Mouse (Mus musculus) CH12.LX (cell line): ENCODE measurements around the gene Has3. TPM values are rescaled to one million over a fixed set of nuclear protein-coding genes. Genes with fewer than 3 reads are reported as not detected.
"Not testable (repeated sequence)": the region's sequence is repeated elsewhere in the genome, so short reads cannot be mapped to it uniquely, and the experiment has no call there.

ENCODE experiments used
- DNase-seq: peaks from one replicate; pipeline ENCODE4 v3.0.0-alpha.2; 2013; ENCODE audit errors: extremely low read depth
- H3K27ac ChIP-seq: 2 replicates; pipeline ENCODE4 v1.5.1; 2012; ENCODE audit warnings: low read depth, mild to moderate bottlenecking, control low read depth, moderate library complexity; ENCODE audit not compliant: insufficient read depth
- H3K27me3 ChIP-seq: replicated peaks from 2 replicates; pipeline ENCODE3; 2012; ENCODE audit warnings: inconsistent platforms
- H3K36me3 ChIP-seq, 2 experiments: replicated peaks in 1 of 2; 2 replicates each; pipeline versions ENCODE3 to v1.6.1; 2012; ENCODE audit warnings: inconsistent platforms in 1 of 2, low read length in 1 of 2, mild to moderate bottlenecking in 1 of 2, mixed read lengths in 1 of 2, moderate library complexity in 1 of 2; ENCODE audit not compliant: control insufficient read depth in 1 of 2, insufficient read depth in 1 of 2
- H3K4me1 ChIP-seq, 2 experiments: 2 replicates each; pipeline ENCODE4 v1.6.1; 2012; ENCODE audit warnings: inconsistent platforms in 1 of 2, moderate library complexity in 1 of 2; ENCODE audit not compliant: insufficient read depth in 2 of 2, control insufficient read depth in 1 of 2
- H3K4me2 ChIP-seq: 2 replicates; pipeline ENCODE4 v1.6.1; 2012; ENCODE audit warnings: low read depth, mild to moderate bottlenecking, control low read depth; ENCODE audit not compliant: poor library complexity, insufficient read depth, severe bottlenecking
- H3K4me3 ChIP-seq, 3 experiments: fragments of 150-350 bp in 1 of 3; sonication (generic) in 1 of 3; replicated peaks in 1 of 3; 2 replicates each; pipeline versions ENCODE3 to v1.5.1; 2011 to 2012; ENCODE audit warnings: low read depth in 2 of 3, low read length in 2 of 3, mild to moderate bottlenecking in 2 of 3, moderate library complexity in 2 of 3, control low read depth in 1 of 3, improper control_type of control experiment in 1 of 3, inconsistent platforms in 1 of 3, mixed read lengths in 1 of 3; ENCODE audit not compliant: poor library complexity in 1 of 3
- H3K79me2 ChIP-seq: replicated peaks from 2 replicates; pipeline ENCODE4 v1.6.1; 2012; ENCODE audit warnings: mild to moderate bottlenecking, moderate library complexity; ENCODE audit not compliant: control insufficient read depth, poor library complexity, insufficient read depth, severe bottlenecking; ENCODE audit errors: extremely low read depth
- H3K9ac ChIP-seq: 2 replicates; pipeline ENCODE4 v1.6.1; 2012; ENCODE audit warnings: low read depth, mild to moderate bottlenecking, control low read depth, moderate library complexity; ENCODE audit not compliant: insufficient read depth
- H3K9me3 ChIP-seq: replicated peaks from 2 replicates; pipeline ENCODE3; 2012; ENCODE audit warnings: low read length, inconsistent platforms, mixed read lengths
- BHLHE40 ChIP-seq: IDR thresholded peaks from 2 replicates; pipeline ENCODE4 v1.6.1; 2011; ENCODE audit warnings: mild to moderate bottlenecking, low read depth, low read length, improper control_type of control experiment
- CHD1 ChIP-seq: IDR thresholded peaks from 2 replicates; pipeline ENCODE4 v1.6.1; 2012; ENCODE audit warnings: low read depth, low read length, improper control_type of control experiment, inconsistent platforms
- CTCF ChIP-seq, 2 experiments: IDR thresholded peaks in 1 of 2; conservative IDR thresholded peaks in 1 of 2; 2 replicates each; pipeline ENCODE4 v1.5.1; 2011 to 2012; ENCODE audit warnings: low read depth in 2 of 2, low read length in 2 of 2, improper control_type of control experiment in 1 of 2, inconsistent platforms in 1 of 2, mild to moderate bottlenecking in 1 of 2, moderate library complexity in 1 of 2
- JUN ChIP-seq: IDR thresholded peaks from 2 replicates; pipeline ENCODE4 v1.6.1; 2011; ENCODE audit warnings: low read depth, mild to moderate bottlenecking, low read length, improper control_type of control experiment, moderate library complexity; ENCODE audit not compliant: insufficient read depth
- NELFE ChIP-seq: IDR thresholded peaks from 2 replicates; pipeline ENCODE4 v1.6.1; 2011; ENCODE audit warnings: low read depth, low read length, improper control_type of control experiment
- NRF1 ChIP-seq: IDR thresholded peaks from 2 replicates; pipeline ENCODE4 v1.6.1; 2014; ENCODE audit warnings: low read depth, mild to moderate bottlenecking, inconsistent platforms, low read length, improper control_type of control experiment, moderate library complexity
- RAD21 ChIP-seq: IDR thresholded peaks from 2 replicates; pipeline ENCODE4 v1.6.1; 2011; ENCODE audit warnings: low read depth, mild to moderate bottlenecking, low read length, improper control_type of control experiment, moderate library complexity
- RCOR1 ChIP-seq: conservative IDR thresholded peaks from 2 replicates; pipeline ENCODE4 v1.6.1; 2012; ENCODE audit warnings: low read depth, mild to moderate bottlenecking, inconsistent platforms, low read length, improper control_type of control experiment
- SIN3A ChIP-seq: IDR thresholded peaks from 2 replicates; pipeline ENCODE4 v1.6.1; 2012; ENCODE audit warnings: low read length, improper control_type of control experiment, inconsistent platforms
- SMC3 ChIP-seq: IDR thresholded peaks from 2 replicates; pipeline ENCODE4 v1.6.1; 2011; ENCODE audit warnings: low read depth, low read length, improper control_type of control experiment
- TBP ChIP-seq: conservative IDR thresholded peaks from 2 replicates; pipeline ENCODE4 v1.6.1; 2011; ENCODE audit warnings: low read depth, low read length, improper control_type of control experiment
- USF1 ChIP-seq: IDR thresholded peaks from 2 replicates; pipeline ENCODE4 v1.6.1; 2014; ENCODE audit warnings: low read depth, mild to moderate bottlenecking, inconsistent platforms, low read length, improper control_type of control experiment
- USF2 ChIP-seq: conservative IDR thresholded peaks from 2 replicates; pipeline ENCODE4 v1.6.1; 2011; ENCODE audit warnings: low read depth, low read length, improper control_type of control experiment
- dilution Hi-C: fragments of 300-500 bp; cut with MboI; formaldehyde crosslinking; loops from 2 replicates; pipeline ENCODE4 v1.14.3; 2020; ENCODE audit warnings: low sequenced_read_pairs; ENCODE audit not compliant: extremely low pct_unique_long_range_greater_than_20kb, extremely low pct_ligation_motif_present
- in situ Hi-C: fragments of 300-500 bp; cut with MboI; formaldehyde crosslinking; loops from 3 replicates; pipeline ENCODE4 v1.14.3; 2019; ENCODE audit warnings: low sequenced_read_pairs, low pct_ligation_motif_present, low pct_unique_long_range_greater_than_20kb, mixed read lengths
- polyA plus RNA-seq: library from polyadenylated mRNA; unstranded; fragments of >175 nt; gene quantifications from 2 replicates; pipeline ENCODE4 v1.2.1, GENCODE M21; 2012; ENCODE audit warnings: low read depth; ENCODE audit not compliant: insufficient read length
- total RNA-seq, 2 experiments: library from RNA; depleted of rRNA; stranded (reverse); fragments of 300-350 nt in 1 of 2; fragments of >200 nt in 1 of 2; gene quantifications; 2 replicates each; pipeline ENCODE4 v1.2.3; 2012 to 2014

Gene Has3
- total and polyA plus RNA-seq, 3 experiments, result 0.29 to 3.7 TPM; not detected in 1

GRCm38 (mm10) chr8:106925446-106925845 lies 55.4 kb downstream of the Has3 start:
- Histone ChIP-seq H3K27me3 (no peaks in the 10 kb centered on the region), H3K9ac (no peak overlapping the region), H3K79me2 (no peaks in the 10 kb centered on the region), H3K36me3 (peaks cover 19 to 41% of the 10 kb centered on the region in 2 experiments), H3K9me3 (no peaks in the 10 kb centered on the region), H3K27ac (no peak overlapping the region), H3K4me1 (peaks cover 0 to 3% of the 10 kb centered on the region in 2 experiments; a peak in 1 of 4 replicates), H3K4me3 (no peak overlapping the region), H3K4me2 (no peak overlapping the region)
- TF ChIP-seq CHD1 (no peak), USF2 (no peak), NRF1 (no peak), SIN3A (no peak), USF1 (no peak), NELFE (no peak), BHLHE40 (no peak)
- DNase-seq, result no peak
- in situ Hi-C loops, result no loop called here
- dilution Hi-C loops, result no loop called here

GRCm38 (mm10) chr8:106927247-106927646 lies 57.2 kb downstream of the Has3 start:
- dilution Hi-C loops, result no loop called here
- H3K36me3 ChIP-seq, result peaks cover 12 to 26% of the 10 kb centered on the region in 2 experiments

GRCm38 (mm10) chr8:106928182-106928581 lies 58.1 kb downstream of the Has3 start:
- H3K4me1 ChIP-seq, H3K4me2 ChIP-seq, H3K9ac ChIP-seq, DNase-seq, H3K27me3 ChIP-seq, dilution Hi-C loops, H3K9me3 ChIP-seq, H3K4me3 ChIP-seq, in situ Hi-C loops, H3K79me2 ChIP-seq, H3K27ac ChIP-seq: not testable (repeated sequence)
- H3K36me3 ChIP-seq, result peaks cover 5 to 17% of the 10 kb centered on the region in 2 experiments

More at GRCm38 (mm10) chr8:106927247-106927646, 57.2 kb downstream of the Has3 start:
- Histone ChIP-seq H3K4me3 (no peak overlapping the region), H3K27me3 (no peaks in the 10 kb centered on the region), H3K9me3 (no peaks in the 10 kb centered on the region), H3K79me2 (no peaks in the 10 kb centered on the region), H3K4me1 (peaks cover 0 to 3% of the 10 kb centered on the region in 2 experiments; a peak in 1 of 4 replicates), H3K9ac (no peak overlapping the region), H3K4me2 (no peak overlapping the region), H3K27ac (no peak overlapping the region)
- peak; percentile 37 for DNase-seq
- in situ Hi-C loops, result no loop called here
- peak; percentile 18 to 67; a peak in 2 of 4 replicates for TF ChIP-seq CTCF (conservative IDR thresholded peaks at IDR 0.05 in 1 of 2, IDR thresholded peaks at IDR 0.05 in 1 of 2; ENCODE audit: low read depth in 2 of 2, low read length in 2 of 2)
- TF ChIP-seq RCOR1, result no peak
- no peak for TF ChIP-seq TBP
- TF ChIP-seq SMC3, result peak; percentile 74
- peak; percentile 36 for TF ChIP-seq RAD21
- no peak for TF ChIP-seq JUN
